Mouse (Mus musculus): ENCODE measurements around the gene Wwox. TPM values are rescaled to one million over a fixed set of nuclear protein-coding genes. Genes with fewer than 3 reads are reported as not detected.

The Wwox gene
- polyA plus RNA-seq, 1 experiment from 2014 or later, result 3.5 TPM

GRCm38 (mm10) chr8:114834730-114835129 is 395.3 kb downstream of the Wwox start:
- H3K4me1 ChIP-seq (ENCODE audit: control insufficient read depth, low read depth, low read length), result no peaks in the 10 kb centered on the region
- H3K9me3 ChIP-seq (replicated peaks; ENCODE audit: control insufficient read depth, low read length), result no peaks in the 10 kb centered on the region
- no peak overlapping the region for H3K9ac ChIP-seq (ENCODE audit: low read depth, low read length)
- H3K36me3 ChIP-seq (ENCODE audit: control insufficient read depth, insufficient read depth), result no peaks in the 10 kb centered on the region
- no peak for ATAC-seq (ENCODE audit: low read depth)
- WGBS (ENCODE audit: insufficient replicate concordance), result 60% methylated on average over 15 of the region's 15 CpGs
- H3K27me3 ChIP-seq (ENCODE audit: control insufficient read depth, insufficient read depth, low read depth, low read length), result no peaks in the 10 kb centered on the region
- H3K4me2 ChIP-seq (ENCODE audit: low read depth, low read length), result no peak overlapping the region
- H3K4me3 ChIP-seq (ENCODE audit: low read depth, low read length), result no peak overlapping the region
- no peak overlapping the region for H3K27ac ChIP-seq (ENCODE audit: low read length)

- WGBS (ENCODE audit: insufficient replicate concordance), result 64% methylated on average over 10 of the region's 10 CpGs
- Histone ChIP-seq H3K4me1 (ENCODE audit: control insufficient read depth, low read depth, low read length) (no peaks in the 10 kb centered on the region), H3K36me3 (ENCODE audit: control insufficient read depth, insufficient read depth) (no peaks in the 10 kb centered on the region), H3K4me2 (ENCODE audit: low read depth, low read length) (no peak overlapping the region), H3K27me3 (ENCODE audit: control insufficient read depth, insufficient read depth, low read depth, low read length) (no peaks in the 10 kb centered on the region), H3K4me3 (ENCODE audit: low read depth, low read length) (no peak overlapping the region), H3K27ac (ENCODE audit: low read length) (no peak overlapping the region), H3K9me3 (replicated peaks; ENCODE audit: control insufficient read depth, low read length) (no peaks in the 10 kb centered on the region), H3K9ac (ENCODE audit: low read depth, low read length) (no peak overlapping the region)
- ATAC-seq (ENCODE audit: low read depth), result no peak
Observed at GRCm38 (mm10) chr8:114839998-114840397, 400.5 kb downstream of the Wwox start.

- 63% methylated on average over 7 of the region's 7 CpGs for WGBS (ENCODE audit: insufficient replicate concordance)
- Histone ChIP-seq H3K4me1 (ENCODE audit: control insufficient read depth, low read depth, low read length) (no peaks in the 10 kb centered on the region), H3K4me3 (ENCODE audit: low read depth, low read length) (no peak overlapping the region), H3K4me2 (ENCODE audit: low read depth, low read length) (no peak overlapping the region), H3K9ac (ENCODE audit: low read depth, low read length) (no peak overlapping the region), H3K27ac (ENCODE audit: low read length) (no peak overlapping the region), H3K9me3 (replicated peaks; ENCODE audit: control insufficient read depth, low read length) (no peaks in the 10 kb centered on the region), H3K27me3 (ENCODE audit: control insufficient read depth, insufficient read depth, low read depth, low read length) (no peaks in the 10 kb centered on the region), H3K36me3 (ENCODE audit: control insufficient read depth, insufficient read depth) (no peaks in the 10 kb centered on the region)
- ATAC-seq (ENCODE audit: low read depth), result no peak
Observed at GRCm38 (mm10) chr8:114847666-114848065, 408.2 kb downstream of the Wwox start.

GRCm38 (mm10) chr8:114849461-114849860 is 410.0 kb downstream of the Wwox start:
- Histone ChIP-seq H3K9me3 (replicated peaks; ENCODE audit: control insufficient read depth, low read length) (no peaks in the 10 kb centered on the region), H3K4me1 (ENCODE audit: control insufficient read depth, low read depth, low read length) (no peaks in the 10 kb centered on the region), H3K27me3 (ENCODE audit: control insufficient read depth, insufficient read depth, low read depth, low read length) (no peaks in the 10 kb centered on the region), H3K4me2 (ENCODE audit: low read depth, low read length) (no peak overlapping the region), H3K36me3 (ENCODE audit: control insufficient read depth, insufficient read depth) (no peaks in the 10 kb centered on the region), H3K4me3 (ENCODE audit: low read depth, low read length) (no peak overlapping the region), H3K9ac (ENCODE audit: low read depth, low read length) (no peak overlapping the region), H3K27ac (ENCODE audit: low read length) (no peak overlapping the region)
- ATAC-seq (ENCODE audit: low read depth), result 0 out of 2 replicates have a peak, but pooled peaks have one; percentile 11
- 66% methylated on average over 9 of the region's 9 CpGs for WGBS (ENCODE audit: insufficient replicate concordance)

- peak; percentile 16; the same call in 1 of the 2 replicates for ATAC-seq (ENCODE audit: low read depth)
- Histone ChIP-seq H3K36me3 (ENCODE audit: control insufficient read depth, insufficient read depth) (no peaks in the 10 kb centered on the region), H3K9ac (ENCODE audit: low read depth, low read length) (no peak overlapping the region), H3K27ac (ENCODE audit: low read length) (no peak overlapping the region), H3K4me1 (ENCODE audit: control insufficient read depth, low read depth, low read length) (no peaks in the 10 kb centered on the region), H3K27me3 (ENCODE audit: control insufficient read depth, insufficient read depth, low read depth, low read length) (no peaks in the 10 kb centered on the region), H3K4me3 (ENCODE audit: low read depth, low read length) (no peak overlapping the region), H3K9me3 (replicated peaks; ENCODE audit: control insufficient read depth, low read length) (no peaks in the 10 kb centered on the region), H3K4me2 (ENCODE audit: low read depth, low read length) (no peak overlapping the region)
- WGBS (ENCODE audit: insufficient replicate concordance), result 38% methylated on average over 15 of the region's 15 CpGs
Observed at GRCm38 (mm10) chr8:114850014-114850870, 410.8 kb downstream of the Wwox start.

- Histone ChIP-seq H3K9ac (ENCODE audit: low read depth, low read length) (no peak overlapping the region), H3K27ac (ENCODE audit: low read length) (no peak overlapping the region), H3K36me3 (ENCODE audit: control insufficient read depth, insufficient read depth) (no peaks in the 10 kb centered on the region), H3K4me2 (ENCODE audit: low read depth, low read length) (no peak overlapping the region), H3K27me3 (ENCODE audit: control insufficient read depth, insufficient read depth, low read depth, low read length) (no peaks in the 10 kb centered on the region), H3K4me3 (ENCODE audit: low read depth, low read length) (no peak overlapping the region), H3K9me3 (replicated peaks; ENCODE audit: control insufficient read depth, low read length) (no peaks in the 10 kb centered on the region), H3K4me1 (ENCODE audit: control insufficient read depth, low read depth, low read length) (no peaks in the 10 kb centered on the region)
- 84% methylated on average over 4 of the region's 4 CpGs for WGBS (ENCODE audit: insufficient replicate concordance)
- no peak for ATAC-seq (ENCODE audit: low read depth)
Observed at GRCm38 (mm10) chr8:114853765-114854164, 414.3 kb downstream of the Wwox start.

- Histone ChIP-seq H3K27me3 (ENCODE audit: control insufficient read depth, insufficient read depth, low read depth, low read length) (no peaks in the 10 kb centered on the region), H3K4me3 (ENCODE audit: low read depth, low read length) (no peak overlapping the region), H3K4me2 (ENCODE audit: low read depth, low read length) (no peak overlapping the region), H3K9me3 (replicated peaks; ENCODE audit: control insufficient read depth, low read length) (no peaks in the 10 kb centered on the region), H3K9ac (ENCODE audit: low read depth, low read length) (no peak overlapping the region), H3K27ac (ENCODE audit: low read length) (no peak overlapping the region), H3K4me1 (ENCODE audit: control insufficient read depth, low read depth, low read length) (no peaks in the 10 kb centered on the region), H3K36me3 (ENCODE audit: control insufficient read depth, insufficient read depth) (no peaks in the 10 kb centered on the region)
- WGBS (ENCODE audit: insufficient replicate concordance), result 60% methylated on average over 7 of the region's 7 CpGs
- no peak for ATAC-seq (ENCODE audit: low read depth)
Observed at GRCm38 (mm10) chr8:114855833-114856232, 416.4 kb downstream of the Wwox start.

GRCm38 (mm10) chr8:114865911-114866310 is 426.5 kb downstream of the Wwox start:
- Histone ChIP-seq H3K4me3 (ENCODE audit: low read depth, low read length) (no peak overlapping the region), H3K27ac (ENCODE audit: low read length) (no peak overlapping the region), H3K9me3 (replicated peaks; ENCODE audit: control insufficient read depth, low read length) (no peaks in the 10 kb centered on the region), H3K9ac (ENCODE audit: low read depth, low read length) (no peak overlapping the region), H3K4me2 (ENCODE audit: low read depth, low read length) (no peak overlapping the region), H3K4me1 (ENCODE audit: control insufficient read depth, low read depth, low read length) (no peaks in the 10 kb centered on the region), H3K27me3 (ENCODE audit: control insufficient read depth, insufficient read depth, low read depth, low read length) (no peaks in the 10 kb centered on the region), H3K36me3 (ENCODE audit: control insufficient read depth, insufficient read depth) (no peaks in the 10 kb centered on the region)
- WGBS (ENCODE audit: insufficient replicate concordance), result 53% methylated on average over 3 of the region's 3 CpGs
- no peak for ATAC-seq (ENCODE audit: low read depth)

- no peak for ATAC-seq (ENCODE audit: low read depth)
- Histone ChIP-seq H3K27me3 (ENCODE audit: control insufficient read depth, insufficient read depth, low read depth, low read length) (no peaks in the 10 kb centered on the region), H3K4me2 (ENCODE audit: low read depth, low read length) (no peak overlapping the region), H3K36me3 (ENCODE audit: control insufficient read depth, insufficient read depth) (no peaks in the 10 kb centered on the region), H3K27ac (ENCODE audit: low read length) (no peak overlapping the region), H3K9ac (ENCODE audit: low read depth, low read length) (no peak overlapping the region), H3K4me1 (ENCODE audit: control insufficient read depth, low read depth, low read length) (no peaks in the 10 kb centered on the region), H3K9me3 (replicated peaks; ENCODE audit: control insufficient read depth, low read length) (peaks cover 4% of the 10 kb centered on the region), H3K4me3 (ENCODE audit: low read depth, low read length) (no peak overlapping the region)
- 78% methylated on average over 6 of the region's 6 CpGs for WGBS (ENCODE audit: insufficient replicate concordance)
Observed at GRCm38 (mm10) chr8:114869321-114869720, 429.9 kb downstream of the Wwox start.
